Mouse (Mus musculus) cortical plate, adult 2 months (tissue): ENCODE results near the gene Kntc1.

ENCODE experiments used
- CTCF ChIP-seq: fragments of 200-500 bp; IDR thresholded peaks from 2 replicates; pipeline ENCODE4 v1.5.1; 2011; ENCODE audit warnings: mild to moderate bottlenecking, control low read depth, low read length; ENCODE audit not compliant: insufficient read depth; ENCODE audit errors: extremely low read depth
- POLR2A ChIP-seq: fragments of 200-500 bp; IDR thresholded peaks from 2 replicates; pipeline ENCODE4 v1.6.1; 2011; ENCODE audit warnings: mild to moderate bottlenecking, low read length, control low read depth; ENCODE audit not compliant: insufficient read depth; ENCODE audit errors: extremely low read depth

GRCm38 (mm10) chr5:123816891-123817290 lies 67.4 kb downstream of the Kntc1 start:
- TF ChIP-seq CTCF (no peak), POLR2A (no peak)
